Mouse (Mus musculus) olfactory bulb, adult 2 months (tissue): ENCODE data around the gene Vegfd.

ENCODE experiments used
- CTCF ChIP-seq: fragments of 200-500 bp; IDR thresholded peaks from 2 replicates; pipeline ENCODE4 v1.5.1; 2012; ENCODE audit warnings: low read depth, mild to moderate bottlenecking, low read length, moderate library complexity; ENCODE audit not compliant: insufficient read depth
- POLR2A ChIP-seq: fragments of 200-500 bp; IDR thresholded peaks from 2 replicates; pipeline ENCODE4 v1.6.1; 2012; ENCODE audit warnings: mild to moderate bottlenecking, low read depth, low read length, moderate library complexity; ENCODE audit not compliant: insufficient read depth

- TF ChIP-seq POLR2A (no peak), CTCF (no peak)
Measured at GRCm38 (mm10) chrX:164419955-164420354, 46.8 kb downstream of the Vegfd start.
